Mouse (Mus musculus): ENCODE data around the gene Gm9736. TPM values are rescaled to one million over a fixed set of nuclear protein-coding genes. Genes with fewer than 3 reads are reported as not detected.
"Not testable (repeated sequence)": the region's sequence is repeated elsewhere in the genome, so short reads cannot be mapped to it uniquely, and the experiment has no call there.

Gm9736 gene
- total RNA-seq (2021) = not detected
- long read RNA-seq, experiment 1 = 0 reads
- long read RNA-seq, experiment 2 = 0 reads

DNA sequence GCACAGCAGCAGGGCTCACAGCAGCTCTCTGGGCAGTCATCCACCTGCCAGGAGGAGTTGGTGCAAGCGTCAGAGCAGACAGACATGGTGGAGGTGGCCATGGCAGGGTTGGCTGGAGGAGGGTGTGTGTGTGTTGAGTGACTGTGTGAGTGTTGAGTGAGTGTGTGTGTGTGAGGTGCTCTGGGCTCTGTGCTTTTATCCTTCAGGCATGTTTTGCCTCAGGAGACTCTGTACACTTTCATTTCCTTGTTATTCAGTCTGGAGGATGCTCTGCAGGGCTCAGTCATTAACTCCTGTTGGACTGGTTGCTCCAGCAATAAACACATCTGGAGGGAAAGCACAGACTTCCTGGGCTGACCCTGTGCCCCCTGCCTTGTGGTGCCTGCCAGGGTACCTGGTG is at the start of gene Gm9736:
Gene Gm9736, minus strand, starts transcription at position 101 of the 400 bp plus-strand sequence.
- DNase-seq (ENCODE audit: low spot score in 2 of 2) = not testable (repeated sequence)

DNA sequence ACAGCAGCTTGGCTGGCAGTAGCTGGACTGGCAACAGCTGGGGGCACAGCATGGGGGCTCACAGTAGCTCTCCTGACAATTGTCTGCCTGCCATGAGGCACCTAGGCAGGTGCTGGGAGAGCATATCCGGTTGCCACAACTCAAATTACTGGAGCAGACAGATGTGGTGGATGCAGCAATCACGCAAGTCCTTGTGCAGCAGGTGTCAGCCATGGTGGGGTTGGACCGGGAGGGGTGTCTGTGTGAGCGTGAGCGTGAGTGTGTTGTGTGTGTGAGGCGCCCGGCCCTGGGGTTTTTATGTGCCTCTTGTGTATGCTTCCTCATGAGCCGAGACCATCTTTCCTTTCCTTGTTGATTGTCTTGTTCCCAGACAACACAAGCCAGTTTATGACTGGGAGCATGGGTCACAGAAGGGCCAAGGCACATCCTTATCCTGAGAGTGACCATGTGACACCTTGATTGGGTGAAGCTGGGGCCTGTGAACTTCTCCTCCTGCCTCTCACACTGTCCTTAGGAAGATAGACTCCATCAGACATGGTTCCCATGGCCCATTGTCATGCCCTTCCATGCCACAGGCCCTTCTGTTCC is 47.9 kb upstream of the Gm9736 start, which contains the start of gene Gm19668:
Gene Gm19668, minus strand, starts transcription at position 213 of the 588 bp plus-strand sequence.
- no peak for DNase-seq (ENCODE audit: low spot score in 2 of 2)

DNA sequence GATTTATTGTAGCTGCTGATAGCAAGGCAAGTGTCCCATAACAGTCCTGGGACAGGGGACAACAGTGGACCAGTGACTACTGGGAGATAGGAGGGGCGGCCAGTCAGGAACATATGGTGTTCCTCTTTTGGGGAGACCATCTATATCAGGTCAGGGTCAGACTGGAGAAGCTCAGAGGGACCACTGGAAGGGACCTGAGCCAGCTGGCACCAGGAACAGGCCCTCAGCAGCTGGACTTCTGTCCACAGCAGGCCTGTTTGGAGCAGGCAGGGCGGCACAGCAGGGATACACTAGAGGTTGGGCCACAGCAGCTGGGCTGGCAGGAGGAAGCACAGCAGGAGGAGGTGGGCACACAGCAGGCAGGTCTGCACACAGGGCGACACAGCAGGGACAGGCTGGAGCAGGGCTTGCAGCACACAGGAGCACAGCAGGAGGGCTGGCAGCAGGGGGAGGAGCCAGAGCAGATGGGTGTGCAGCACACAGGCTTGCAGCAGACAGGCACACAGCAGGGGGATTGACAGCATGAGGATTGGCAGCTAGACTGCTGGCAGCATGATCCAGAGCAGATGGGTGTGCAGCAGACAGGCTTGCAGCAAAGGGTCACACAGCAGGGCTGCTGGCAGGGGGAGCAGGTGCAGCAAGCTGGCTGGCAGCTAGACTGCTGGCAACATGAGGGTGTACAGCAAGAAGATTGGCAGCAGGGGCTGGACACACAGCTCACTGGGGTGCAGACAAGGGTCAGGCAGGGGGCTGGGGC is 47.2 kb upstream of the Gm9736 start:
- DNase-seq (ENCODE audit: low spot score in 2 of 2) = not testable (repeated sequence)

DNA sequence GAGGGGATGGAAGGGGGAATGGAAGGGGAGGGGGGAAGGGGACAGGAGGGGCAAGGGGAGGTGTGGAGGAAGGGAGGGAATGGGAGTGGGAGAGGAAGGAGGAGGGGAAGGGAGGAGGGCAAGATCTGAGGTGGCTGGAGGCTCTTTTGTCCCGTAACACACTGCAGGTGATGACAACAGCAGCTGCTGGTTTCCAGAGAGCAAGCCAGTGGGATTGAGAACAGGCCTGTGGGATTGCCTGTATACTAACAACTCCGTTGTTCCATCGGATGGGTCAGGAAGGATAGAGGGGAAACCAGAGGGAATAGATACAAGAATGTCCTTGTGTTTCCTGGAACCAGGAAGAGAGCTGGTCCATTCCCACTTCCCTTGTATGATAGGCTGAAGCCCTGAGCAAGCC is 46.5 kb upstream of the Gm9736 start:
- no peak for DNase-seq (ENCODE audit: low spot score in 2 of 2)

DNA sequence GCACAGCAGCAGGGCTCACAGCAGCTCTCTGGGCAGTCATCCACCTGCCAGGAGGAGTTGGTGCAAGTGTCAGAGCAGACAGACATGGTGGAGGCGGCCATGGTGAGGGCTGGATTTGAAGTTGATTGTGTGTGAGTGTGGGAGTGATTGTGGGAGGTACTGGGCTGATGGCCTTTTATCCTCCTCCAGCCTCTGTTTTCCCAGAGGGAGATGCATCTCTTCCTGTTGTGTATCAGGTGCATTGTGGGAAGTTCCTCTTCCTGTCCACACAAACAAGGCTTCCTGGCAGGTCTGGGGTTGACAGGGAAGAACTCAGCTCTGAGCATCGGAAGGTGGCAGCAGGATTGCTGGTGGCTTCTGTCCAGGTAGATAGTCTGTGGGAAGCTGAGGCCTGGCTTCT is 43.8 kb upstream of the Gm9736 start, which contains the start of gene Gm9639:
Gene Gm9639, minus strand, starts transcription at position 101 of the 400 bp plus-strand sequence.
- no peak for DNase-seq (ENCODE audit: low spot score in 2 of 2)

DNA sequence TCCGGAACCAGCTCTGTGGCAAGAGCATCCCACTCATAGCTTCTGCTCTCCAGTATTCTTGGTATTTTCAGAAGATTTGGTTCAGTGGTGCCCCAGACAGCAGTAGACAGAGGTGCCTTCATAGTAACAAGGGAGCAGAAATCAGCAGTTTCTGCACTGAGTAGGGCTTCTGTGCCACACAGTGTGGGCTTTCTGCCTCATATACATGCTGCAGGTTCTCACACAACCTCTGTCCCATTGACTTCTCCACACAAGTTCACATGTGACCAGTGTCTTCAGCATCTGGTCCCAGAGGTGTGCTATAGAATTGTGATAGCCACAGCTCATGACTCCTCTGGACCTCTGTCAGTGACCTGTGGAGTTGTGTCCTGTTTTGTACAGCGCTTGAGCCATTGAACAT is 37.5 kb upstream of the Gm9736 start:
- no peak for DNase-seq (ENCODE audit: low spot score in 2 of 2)

DNA sequence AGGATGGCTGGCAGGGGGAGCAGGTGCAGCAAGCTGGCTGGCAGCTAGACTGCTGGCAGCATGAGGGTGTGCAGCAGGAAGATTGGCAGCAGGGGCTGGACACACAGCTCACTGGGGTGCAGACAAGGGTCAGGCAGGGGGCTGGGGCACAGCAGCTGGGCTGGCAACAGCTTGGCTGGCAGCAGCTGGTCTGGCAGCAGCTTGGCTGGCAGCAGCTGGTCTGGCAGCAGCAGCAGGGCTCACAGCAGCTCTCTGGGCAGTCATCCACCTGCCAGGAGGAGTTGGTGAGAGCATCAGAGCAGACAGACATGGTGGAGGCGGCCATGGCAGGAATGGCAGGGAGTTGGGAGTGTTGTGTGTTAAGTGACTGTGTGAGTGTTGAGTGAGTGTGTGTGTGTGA is 36.7 kb upstream of the Gm9736 start, which contains the start of gene Gm7137:
Gene Gm7137, minus strand, starts transcription at position 325 of the 400 bp plus-strand sequence.
- DNase-seq (ENCODE audit: low spot score in 2 of 2) = not testable (repeated sequence)

DNA sequence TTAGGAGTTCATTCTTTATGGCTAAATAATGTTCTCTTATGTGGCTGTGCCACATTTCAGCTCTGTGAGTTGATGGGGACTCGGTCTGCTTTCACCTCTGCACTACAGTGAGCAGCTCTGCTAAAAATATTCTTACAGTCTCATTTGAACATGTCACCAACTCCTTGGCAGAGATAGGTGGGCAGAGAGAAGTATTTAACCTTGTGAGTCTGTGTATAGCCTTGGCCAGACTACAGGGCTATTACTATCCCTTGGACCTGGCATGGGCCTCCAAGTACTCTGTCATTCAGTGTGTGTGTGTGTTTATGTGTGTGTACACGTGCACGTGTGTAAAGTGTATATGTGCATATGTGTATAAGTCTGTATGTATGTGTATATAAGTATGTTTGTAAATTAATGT is 32.2 kb upstream of the Gm9736 start:
- DNase-seq (ENCODE audit: low spot score in 2 of 2) = not testable (repeated sequence)

DNA sequence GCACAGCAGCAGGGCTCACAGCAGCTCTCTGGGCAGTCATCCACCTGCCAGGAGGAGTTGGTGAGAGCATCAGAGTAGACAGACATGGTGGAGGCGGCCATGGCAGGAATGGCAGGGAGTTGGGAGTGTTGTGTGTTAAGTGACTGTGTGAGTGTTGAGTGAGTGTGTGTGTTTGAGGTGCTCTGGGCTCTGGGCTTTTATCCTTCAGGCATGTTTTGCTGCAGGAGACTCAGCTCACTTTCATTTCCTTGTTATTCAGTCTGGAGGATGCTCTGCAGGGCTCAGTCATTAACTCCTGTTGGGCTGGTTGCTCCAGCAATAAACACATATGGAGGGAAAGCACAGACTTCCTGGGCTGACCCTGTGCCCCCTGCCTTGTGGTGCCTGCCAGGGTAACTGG is 31.3 kb upstream of the Gm9736 start, which contains the start of gene Gm3250:
Gene Gm3250, minus strand, starts transcription at position 101 of the 400 bp plus-strand sequence.
- DNase-seq (ENCODE audit: low spot score in 2 of 2) = not testable (repeated sequence)

DNA sequence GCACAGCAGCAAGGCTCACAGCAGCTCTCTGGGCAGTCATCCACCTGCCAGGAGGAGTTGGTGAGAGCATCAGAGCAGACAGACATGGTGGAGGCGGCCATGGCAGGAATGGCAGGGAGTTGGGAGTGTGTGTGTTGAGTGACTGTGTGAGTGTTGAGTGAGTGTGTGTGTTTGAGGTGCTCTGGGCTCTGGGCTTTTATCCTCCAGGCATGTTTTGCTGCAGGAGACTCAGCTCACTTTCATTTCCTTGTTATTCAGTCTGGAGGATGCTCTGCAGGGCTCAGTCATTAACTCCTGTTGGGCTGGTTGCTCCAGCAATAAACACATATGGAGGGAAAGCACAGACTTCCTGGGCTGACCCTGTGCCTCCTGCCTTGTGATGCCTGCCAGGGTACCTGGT is 25.7 kb upstream of the Gm9736 start, which contains the start of gene Gm7138:
Gene Gm7138, minus strand, starts transcription at position 101 of the 400 bp plus-strand sequence.
- not testable (repeated sequence) for DNase-seq (ENCODE audit: low spot score in 2 of 2)

DNA sequence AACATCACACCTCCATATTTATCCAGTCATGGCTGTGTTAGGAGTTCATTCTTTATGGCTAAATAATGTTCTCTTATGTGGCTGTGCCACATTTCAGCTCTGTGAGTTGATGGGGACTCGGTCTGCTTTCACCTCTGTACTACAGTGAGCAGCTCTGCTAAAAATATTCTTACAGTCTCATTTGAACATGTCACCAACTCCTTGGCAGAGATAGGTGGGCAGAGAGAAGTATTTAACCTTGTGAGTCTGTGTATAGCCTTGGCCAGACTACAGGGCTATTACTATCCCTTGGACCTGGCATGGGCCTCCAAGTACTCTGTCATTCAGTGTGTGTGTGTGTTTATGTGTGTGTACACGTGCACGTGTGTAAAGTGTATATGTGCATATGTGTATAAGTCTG is 21.0 kb upstream of the Gm9736 start:
- not testable (repeated sequence) for DNase-seq (ENCODE audit: low spot score in 2 of 2)

DNA sequence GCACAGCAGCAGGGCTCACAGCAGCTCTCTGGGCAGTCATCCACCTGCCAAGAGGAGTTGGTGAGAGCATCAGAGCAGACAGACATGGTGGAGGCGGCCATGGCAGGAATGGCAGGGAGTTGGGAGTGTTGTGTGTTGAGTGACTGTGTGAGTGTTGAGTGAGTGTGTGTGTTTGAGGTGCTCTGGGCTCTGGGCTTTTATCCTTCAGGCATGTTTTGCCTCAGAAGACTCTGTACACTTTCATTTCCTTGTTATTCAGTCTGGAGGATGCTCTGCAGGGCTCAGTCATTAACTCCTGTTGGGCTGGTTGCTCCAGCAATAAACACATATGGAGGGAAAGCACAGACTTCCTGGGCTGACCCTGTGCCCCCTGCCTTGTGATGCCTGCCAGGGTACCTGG is 20.1 kb upstream of the Gm9736 start, which contains the start of gene Gm3238:
Gene Gm3238, minus strand, starts transcription at position 101 of the 400 bp plus-strand sequence.
- DNase-seq (ENCODE audit: low spot score in 2 of 2) = not testable (repeated sequence)

DNA sequence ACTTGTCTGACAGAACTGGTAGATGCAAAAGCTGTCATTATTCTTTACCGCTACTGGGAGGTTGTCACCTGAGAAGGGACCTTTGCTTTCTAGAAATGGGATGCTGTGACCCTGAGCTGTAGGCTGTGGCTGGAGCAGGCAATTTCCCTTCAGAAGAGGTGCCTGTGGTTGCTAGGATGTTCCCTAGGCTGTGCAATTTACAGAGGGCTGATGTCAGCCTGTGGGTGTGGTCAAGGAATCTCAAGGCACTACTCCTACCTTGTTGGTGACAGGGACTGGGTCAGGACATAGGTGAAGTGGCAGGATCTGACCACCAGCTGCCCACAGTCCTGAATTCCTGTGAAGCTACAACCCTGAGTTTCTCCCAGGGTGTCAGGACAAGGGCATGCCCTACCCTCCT is 18.6 kb upstream of the Gm9736 start:
- no peak for DNase-seq (ENCODE audit: low spot score in 2 of 2)

DNA sequence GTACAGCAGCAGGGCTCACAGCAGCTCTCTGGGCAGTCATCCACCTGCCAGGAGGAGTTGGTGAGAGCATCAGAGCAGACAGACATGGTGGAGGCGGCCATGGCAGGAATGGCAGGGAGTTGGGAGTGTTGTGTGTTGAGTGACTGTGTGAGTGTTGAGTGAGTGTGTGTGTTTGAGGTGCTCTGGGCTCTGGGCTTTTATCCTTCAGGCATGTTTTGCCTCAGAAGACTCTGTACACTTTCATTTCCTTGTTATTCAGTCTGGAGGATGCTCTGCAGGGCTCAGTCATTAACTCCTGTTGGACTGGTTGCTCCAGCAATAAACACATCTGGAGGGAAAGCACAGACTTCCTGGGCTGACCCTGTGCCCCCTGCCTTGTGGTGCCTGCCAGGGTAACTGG is 8.4 kb upstream of the Gm9736 start, which contains the start of gene Gm3233:
Gene Gm3233, minus strand, starts transcription at position 101 of the 400 bp plus-strand sequence.
- DNase-seq (ENCODE audit: low spot score in 2 of 2) = not testable (repeated sequence)

DNA sequence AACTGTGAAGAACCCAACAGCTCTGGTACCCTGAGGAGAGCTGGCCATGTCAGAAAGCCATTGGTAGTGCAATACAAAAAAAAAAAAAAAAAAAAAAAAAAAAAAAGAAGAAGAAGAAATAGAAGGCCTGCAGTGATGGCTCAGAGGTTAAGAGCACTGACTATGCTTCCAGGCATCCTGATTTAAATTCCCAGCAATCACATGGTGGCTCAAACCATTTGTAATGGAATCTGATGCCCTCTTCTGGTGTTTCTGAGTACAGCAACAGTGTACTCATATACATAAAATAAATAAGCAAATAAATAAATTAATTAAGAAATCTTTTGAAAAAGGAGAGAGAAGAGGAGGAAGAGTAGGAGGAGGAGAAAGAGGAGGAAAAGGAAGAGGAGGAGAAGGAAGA is 2.3 kb upstream of the Gm9736 start:
- DNase-seq (ENCODE audit: low spot score in 2 of 2) = no peak

DNA sequence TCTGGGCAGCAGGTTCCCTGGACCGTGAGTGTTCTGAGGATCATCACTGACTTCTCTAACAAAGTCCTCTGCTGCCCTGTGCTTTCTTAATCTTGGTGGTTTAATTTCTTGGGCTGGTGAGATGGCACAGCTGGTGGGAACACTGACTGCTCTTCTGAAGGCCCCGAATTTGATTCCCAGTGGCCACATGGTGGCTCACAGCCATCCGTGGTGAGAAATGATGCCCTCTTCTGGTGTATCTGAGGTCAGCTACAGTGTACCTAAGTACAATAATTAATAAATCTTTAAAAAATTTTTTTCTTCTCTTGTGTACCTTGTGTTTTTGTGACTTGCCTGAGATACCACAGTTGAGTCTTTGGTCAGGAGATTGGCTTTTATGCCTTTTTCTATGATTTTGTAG is 1.2 kb upstream of the Gm9736 start:
- not testable (repeated sequence) for DNase-seq (ENCODE audit: low spot score in 2 of 2)

DNA sequence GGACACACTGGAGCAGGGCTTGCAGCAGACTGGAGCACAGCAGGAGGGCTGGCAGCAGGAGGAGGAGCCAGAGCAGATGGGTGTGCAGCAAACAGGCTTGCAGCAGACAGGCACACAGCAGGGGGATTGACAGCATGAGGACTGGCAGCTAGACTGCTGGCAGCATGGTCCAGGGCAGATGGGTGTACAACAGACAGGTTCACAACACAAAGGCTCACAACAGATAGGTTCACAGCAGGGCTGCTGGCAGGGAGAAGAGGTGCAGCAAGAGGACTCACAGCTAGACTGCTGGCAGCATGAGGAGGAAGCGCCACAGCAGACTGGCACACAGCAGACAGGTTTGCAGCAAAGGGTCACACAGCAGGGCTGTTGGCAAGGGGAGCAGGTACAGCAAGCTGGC is 468 bp downstream of the Gm9736 start:
- DNase-seq (ENCODE audit: low spot score in 2 of 2) = not testable (repeated sequence)

DNA sequence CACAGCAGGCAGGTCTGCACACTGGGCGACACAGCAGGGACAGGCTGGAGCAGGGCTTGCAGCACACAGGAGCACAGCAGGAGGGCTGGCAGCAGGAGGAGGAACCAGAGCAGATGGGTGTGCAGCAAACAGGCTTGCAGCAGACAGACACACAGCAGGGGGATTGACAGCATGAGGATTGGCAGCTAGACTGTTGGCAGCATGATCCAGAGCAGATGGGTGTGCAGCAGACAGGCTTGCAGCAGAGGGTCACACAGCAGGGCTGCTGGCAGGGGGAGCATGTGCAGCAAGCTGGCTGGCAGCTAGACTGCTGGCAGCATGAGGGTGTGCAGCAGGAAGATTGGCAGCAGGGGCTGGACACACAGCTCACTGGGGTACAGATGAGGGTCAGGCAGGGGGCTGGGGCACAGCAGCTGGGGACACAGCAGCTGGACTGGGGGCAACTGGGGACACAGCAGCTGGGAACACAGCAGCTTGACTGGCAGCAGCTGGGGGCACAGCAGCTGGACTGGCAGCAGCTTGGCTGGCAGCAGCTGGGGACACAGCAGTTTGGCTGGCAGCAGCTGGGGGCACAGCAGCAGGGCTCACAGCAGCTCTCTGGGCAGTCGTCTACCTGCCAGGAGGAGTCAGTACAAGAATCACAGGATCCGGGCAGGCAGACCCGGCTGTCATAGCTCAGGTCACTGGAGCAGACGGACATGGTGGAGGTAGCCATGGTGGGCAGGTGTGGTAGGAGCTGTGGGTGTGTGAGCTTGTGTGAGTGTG is 9.0 kb downstream of the Gm9736 start, which contains the start of gene Gm18596:
Gene Gm18596, minus strand, starts transcription at position 715 of the 765 bp plus-strand sequence.
- DNase-seq (ENCODE audit: low spot score in 2 of 2) = not testable (repeated sequence)

DNA sequence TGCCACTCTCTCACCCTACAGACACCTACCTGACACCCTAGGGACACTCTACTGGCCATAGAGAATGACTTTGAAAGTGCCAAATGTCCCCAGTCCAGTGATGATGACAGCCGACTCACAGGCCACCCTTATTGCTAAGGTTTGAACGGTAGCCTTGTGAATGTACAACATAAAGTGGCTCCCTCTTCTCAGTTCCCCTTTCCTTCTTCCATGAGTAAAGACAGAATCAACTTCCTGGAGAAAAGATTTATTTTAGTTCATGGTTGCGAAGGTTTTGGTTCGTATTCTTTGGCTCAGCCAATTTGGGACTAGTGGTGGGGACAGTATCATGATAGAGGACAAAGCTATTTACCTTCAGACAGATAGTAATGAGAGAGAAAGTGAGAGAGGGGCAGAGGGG is 12.2 kb downstream of the Gm9736 start:
- no peak for DNase-seq (ENCODE audit: low spot score in 2 of 2)

DNA sequence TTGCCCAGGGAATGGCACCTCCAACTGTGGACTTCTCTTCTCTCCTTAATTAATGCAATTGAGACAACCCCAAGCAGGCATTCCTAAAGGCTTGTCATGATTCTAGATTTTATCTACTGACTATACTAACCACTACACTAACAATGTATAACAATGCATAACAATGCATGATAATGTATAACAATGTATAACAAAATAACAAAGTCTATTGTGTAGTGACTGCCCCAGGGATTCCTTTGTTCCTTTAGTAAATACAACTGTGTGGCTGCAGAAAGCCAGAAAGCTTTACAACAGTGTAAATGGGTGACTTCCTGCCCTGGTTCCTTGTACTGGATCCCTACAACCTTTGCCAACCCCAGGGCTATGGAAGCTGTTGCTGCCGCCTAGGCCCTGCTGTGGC is 15.2 kb downstream of the Gm9736 start:
- DNase-seq (ENCODE audit: low spot score in 2 of 2) = no peak

DNA sequence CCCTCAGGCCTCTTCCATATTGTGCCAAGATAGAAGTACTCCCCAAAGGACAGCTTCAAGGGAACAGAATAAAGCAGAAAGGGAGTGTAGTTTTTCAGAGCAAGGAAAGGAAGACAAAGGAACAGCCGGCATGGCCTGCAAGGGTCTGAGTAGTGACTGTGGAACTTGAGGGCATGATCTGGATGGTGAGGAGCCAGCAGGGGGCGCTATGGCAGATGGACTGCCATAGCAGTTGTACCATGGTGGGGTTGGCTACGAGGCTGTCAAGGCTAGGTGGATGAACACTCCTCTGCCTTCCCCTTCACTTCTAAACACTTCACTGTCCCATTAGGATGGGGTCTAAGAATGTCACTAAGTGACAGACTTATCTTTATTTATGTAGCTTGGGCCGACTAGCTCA is 21.9 kb downstream of the Gm9736 start:
- no peak for DNase-seq (ENCODE audit: low spot score in 2 of 2)
